Mouse (Mus musculus) bone marrow, adult 2 months (tissue): ENCODE measurements at regions not wholly inside any gene's neighbourhood (a gene's known extent, or its start where the extent isn't known, plus 50 kb on each side); places are given as distances from the start of the nearest gene placed in this dataset.

ENCODE experiments used
- H3K27ac ChIP-seq: fragments of 200-500 bp; 2 replicates; pipeline ENCODE4 v1.5.1; 2012; ENCODE audit warnings: low read depth, mild to moderate bottlenecking, control low read depth, inconsistent platforms, low read length; ENCODE audit not compliant: control insufficient read depth, poor library complexity, insufficient read depth
- H3K4me1 ChIP-seq: fragments of 200-500 bp; 2 replicates; pipeline ENCODE4 v1.6.1; 2011; ENCODE audit warnings: low read length; ENCODE audit not compliant: control insufficient read depth, insufficient read depth
- H3K4me3 ChIP-seq: fragments of 200-500 bp; replicated peaks from 2 replicates; pipeline ENCODE3; 2011; ENCODE audit warnings: mild to moderate bottlenecking, low read depth, low read length, control low read depth; ENCODE audit not compliant: control insufficient read depth
- CTCF ChIP-seq: fragments of 200-500 bp; IDR thresholded peaks from 2 replicates; pipeline ENCODE4 v1.5.1; 2011; ENCODE audit warnings: low read length, control low read depth; ENCODE audit not compliant: control insufficient read depth, insufficient read depth
- POLR2A ChIP-seq: fragments of 200-500 bp; IDR thresholded peaks from 2 replicates; pipeline ENCODE4 v1.6.1; 2011; ENCODE audit warnings: low read depth, mild to moderate bottlenecking, control low read depth, low read length, borderline replicate concordance; ENCODE audit not compliant: control insufficient read depth
- WGBS: fragments of 180-500 bp; shearing (Covaris S2); methylation state at CpG from one replicate; pipeline ENCODE4 v1.1.7; 2018; 5-methylcytosine and 5-hydroxymethylcytosine counted together

DNA sequence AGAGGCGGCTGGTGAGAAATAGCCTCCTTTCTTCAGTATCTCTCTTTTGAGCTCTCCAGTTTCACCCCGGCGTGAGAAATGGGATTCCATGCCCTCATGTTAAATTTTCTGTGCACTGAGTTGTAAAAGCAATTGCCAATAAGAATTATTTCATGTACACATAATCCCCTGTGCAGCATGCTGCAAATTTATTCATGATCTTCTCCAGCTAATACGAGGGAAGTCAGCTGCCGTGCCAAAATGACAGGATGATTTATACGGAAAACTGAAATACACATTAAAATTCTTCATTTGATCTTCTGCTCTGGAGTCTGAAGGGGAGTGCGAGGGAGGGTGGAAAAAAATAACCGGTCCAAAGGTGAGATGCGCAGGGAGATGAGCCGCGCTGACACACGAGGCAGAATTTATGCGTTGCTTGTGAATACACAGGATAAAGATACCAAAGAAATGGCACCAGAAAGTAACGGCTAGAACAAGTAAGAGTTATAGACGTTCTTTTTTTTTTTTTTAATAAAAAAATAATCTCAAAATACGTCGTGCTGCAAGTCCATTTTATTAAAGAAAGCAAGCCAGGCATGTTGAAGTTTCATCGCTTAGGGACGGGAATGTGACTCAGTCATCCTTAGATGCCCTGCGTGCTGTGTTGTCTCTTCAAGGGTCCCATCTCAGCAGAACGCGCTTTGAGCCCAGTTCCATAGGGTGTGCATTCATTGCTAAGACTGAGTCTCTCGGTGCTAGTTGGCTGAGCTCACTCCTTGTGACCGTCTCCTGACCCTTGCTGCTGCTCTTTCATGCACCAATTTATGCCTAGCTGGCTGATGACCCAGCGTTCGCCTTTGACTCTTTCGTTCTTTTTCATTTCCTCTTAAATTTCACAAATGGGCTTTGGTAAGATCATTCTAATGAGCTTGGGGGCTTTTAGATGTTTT is 427.8 kb upstream of the Arglu1 start:
- 83% methylated on average over 27 of the region's 27 CpGs for WGBS

DNA sequence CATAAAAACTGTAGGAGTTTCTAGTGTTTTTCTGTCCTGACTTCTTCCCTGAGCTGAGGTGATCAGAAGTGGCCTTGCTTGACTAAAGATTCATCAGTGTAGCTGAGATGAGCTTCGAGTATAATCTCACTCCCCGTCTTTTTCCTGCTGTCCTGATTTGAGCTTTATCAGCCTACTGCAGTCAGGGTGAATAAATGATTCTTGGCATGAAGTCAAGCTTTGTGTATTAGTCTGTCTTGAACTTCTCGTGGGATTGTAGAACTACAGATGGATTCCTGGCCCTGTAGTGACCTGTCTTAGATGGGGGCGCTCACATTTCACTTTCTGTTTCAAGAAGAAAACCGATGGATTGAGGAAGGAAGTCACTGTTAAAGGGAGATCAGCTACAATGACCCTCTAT is 405.7 kb upstream of the Arglu1 start:
- Histone ChIP-seq H3K4me1 (no peaks in the 10 kb centered on the region), H3K4me3 (no peak overlapping the region), H3K27ac (no peak overlapping the region)
- TF ChIP-seq CTCF: no peak
- no peak for TF ChIP-seq POLR2A
- WGBS: 37% methylated on average over 5 of the region's 5 CpGs

More for the DNA sequence above, 427.8 kb upstream of the Arglu1 start:
- Histone ChIP-seq H3K4me3 (no peak overlapping the region), H3K4me1 (no peaks in the 10 kb centered on the region), H3K27ac (no peak overlapping the region)
- TF ChIP-seq POLR2A (no peak), CTCF (no peak)

DNA sequence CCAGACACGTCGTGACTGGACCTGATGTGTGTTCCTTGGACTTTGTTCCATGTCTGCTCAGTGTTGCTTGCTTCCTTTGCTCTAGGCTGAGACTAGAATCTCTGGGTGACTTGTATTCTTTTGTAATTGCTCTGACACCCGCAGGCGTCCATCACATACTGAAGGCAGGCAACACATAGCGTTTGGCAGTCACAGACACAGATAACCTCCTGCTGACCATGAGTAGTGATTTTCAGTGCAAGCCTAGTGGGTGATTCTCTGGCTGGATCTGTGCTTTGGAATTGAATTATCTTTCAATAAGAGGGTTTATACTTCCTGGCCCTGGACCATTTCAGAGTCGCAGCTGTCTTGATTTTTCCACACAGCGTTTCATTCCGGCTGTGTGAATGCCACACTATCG is 403.7 kb upstream of the Arglu1 start:
- H3K4me1 ChIP-seq: no peaks in the 10 kb centered on the region
- H3K4me3 ChIP-seq: no peak overlapping the region
- 78% methylated on average over 9 of the region's 9 CpGs for WGBS
- H3K27ac ChIP-seq: no peak overlapping the region
- TF ChIP-seq POLR2A: no peak
- no peak for TF ChIP-seq CTCF

DNA sequence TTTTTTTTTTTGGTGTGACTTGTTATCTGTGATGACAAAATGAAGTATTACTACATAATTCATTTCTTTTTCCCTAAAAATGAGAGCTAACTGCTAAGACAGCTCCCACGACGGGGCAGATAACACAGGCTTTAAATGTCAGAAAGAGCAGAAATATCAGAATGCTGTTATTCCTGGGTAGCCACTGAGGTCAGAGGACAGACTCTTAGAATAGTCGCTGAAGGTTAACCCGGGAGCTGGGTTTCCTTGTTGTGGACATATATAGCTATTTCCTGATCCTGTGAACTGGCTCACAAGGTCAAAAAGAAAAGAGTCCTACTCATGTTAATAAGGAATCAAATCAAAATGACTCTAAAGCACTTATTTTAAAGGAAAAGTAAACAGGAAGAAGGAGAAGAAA is 403.0 kb upstream of the Arglu1 start:
- no peak for TF ChIP-seq POLR2A
- TF ChIP-seq CTCF: no peak
- Histone ChIP-seq H3K27ac (no peak overlapping the region), H3K4me1 (no peaks in the 10 kb centered on the region), H3K4me3 (no peak overlapping the region)
- 27% methylated on average over 4 of the region's 4 CpGs for WGBS

DNA sequence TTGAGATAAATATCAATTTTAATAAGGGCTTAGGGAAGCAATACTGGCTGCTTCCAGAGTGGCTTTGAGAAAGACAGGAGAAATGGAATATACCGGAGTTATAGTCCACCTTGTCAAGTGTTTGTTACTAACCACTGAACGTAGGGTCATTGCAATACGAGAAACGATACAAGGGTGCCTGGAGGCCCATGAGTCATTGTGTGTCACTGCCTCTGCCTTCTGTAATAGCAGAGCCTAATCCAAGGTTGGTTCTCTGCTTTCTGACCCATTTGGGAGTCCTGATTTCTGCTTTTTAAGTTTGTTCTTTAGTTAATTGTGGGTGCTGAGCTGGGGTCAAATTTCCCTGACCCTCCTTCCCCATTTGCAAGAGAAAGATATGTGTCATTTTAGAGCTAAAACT is 382.4 kb upstream of the Arglu1 start:
- WGBS: 85% methylated on average over 4 of the region's 4 CpGs

DNA sequence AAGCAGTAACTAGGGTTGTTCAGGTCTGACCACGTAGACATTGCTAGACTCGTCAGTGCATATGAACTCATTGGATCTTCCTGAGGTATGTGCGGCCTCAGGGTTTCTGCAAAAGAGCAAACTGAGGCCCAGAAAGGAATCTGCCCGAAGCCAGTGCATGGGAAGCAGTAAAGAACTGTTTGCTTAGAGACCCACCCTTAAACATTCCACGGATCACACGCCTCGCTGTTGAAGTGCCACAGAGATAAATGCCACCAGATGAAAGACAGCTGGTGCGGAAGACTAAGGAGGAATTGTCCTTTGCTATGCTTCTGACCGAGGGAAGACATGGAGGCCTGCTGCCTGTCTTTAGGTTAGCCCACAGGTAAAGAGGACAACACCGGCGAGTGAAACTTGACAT is 382.0 kb upstream of the Arglu1 start:
- no peaks in the 10 kb centered on the region for H3K4me1 ChIP-seq
- WGBS: 79% methylated on average over 11 of the region's 11 CpGs
- H3K4me3 ChIP-seq: no peak overlapping the region
- no peak overlapping the region for H3K27ac ChIP-seq
- TF ChIP-seq CTCF: no peak
- no peak for TF ChIP-seq POLR2A

More for the DNA sequence above, 382.4 kb upstream of the Arglu1 start:
- TF ChIP-seq POLR2A (no peak), CTCF (no peak)
- Histone ChIP-seq H3K4me1 (no peaks in the 10 kb centered on the region), H3K27ac (no peak overlapping the region), H3K4me3 (no peak overlapping the region)

DNA sequence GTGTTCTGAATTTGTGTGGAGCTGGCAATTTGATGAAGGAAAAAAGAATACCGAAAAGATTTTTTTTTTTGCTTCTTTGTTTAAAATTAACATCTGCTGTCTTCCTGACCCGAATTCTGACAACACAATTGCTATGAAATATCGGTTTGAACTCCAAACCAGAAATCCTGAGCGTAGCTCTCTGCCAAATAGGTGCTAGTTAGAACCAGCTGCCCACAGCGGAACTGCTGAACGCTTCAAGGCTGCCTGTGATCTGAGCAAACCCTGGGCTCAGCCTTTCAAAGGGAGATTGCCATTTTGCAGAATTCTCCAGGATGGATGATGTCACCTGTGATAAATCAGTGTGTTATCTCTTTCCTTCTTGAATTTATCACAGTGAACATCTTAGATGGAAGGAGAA is 380.6 kb upstream of the Arglu1 start:
- Histone ChIP-seq H3K4me1 (no peaks in the 10 kb centered on the region), H3K27ac (no peak overlapping the region), H3K4me3 (no peak overlapping the region)
- WGBS: 81% methylated on average over 6 of the region's 6 CpGs
- TF ChIP-seq CTCF: no peak
- TF ChIP-seq POLR2A: no peak

DNA sequence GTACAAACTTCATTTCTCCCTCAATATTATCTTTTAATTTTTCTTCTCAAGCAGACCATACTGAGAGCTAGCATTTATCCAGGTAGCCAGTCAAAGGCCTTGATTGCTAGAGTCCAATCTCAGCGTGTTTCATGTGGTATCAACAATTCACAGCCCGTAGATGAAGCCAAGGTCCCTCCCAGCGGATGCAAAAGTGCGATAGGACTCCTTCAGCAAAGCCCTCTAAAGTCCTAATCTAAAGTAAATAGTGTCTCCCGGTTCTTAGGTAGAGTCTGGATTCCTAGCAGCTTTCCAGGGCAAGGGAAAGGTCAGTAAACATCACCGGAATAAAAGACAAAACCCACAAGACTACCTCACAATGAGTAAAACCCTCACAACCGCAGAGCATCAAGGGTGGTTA is 379.5 kb upstream of the Arglu1 start:
- no peak for TF ChIP-seq POLR2A
- no peak for TF ChIP-seq CTCF
- Histone ChIP-seq H3K4me3 (no peak overlapping the region), H3K4me1 (no peaks in the 10 kb centered on the region), H3K27ac (no peak overlapping the region)
- WGBS: 53% methylated on average over 7 of the region's 7 CpGs
